Mouse (Mus musculus): ENCODE data around the gene Rnf130. TPM values are rescaled to one million over a fixed set of nuclear protein-coding genes. Genes with fewer than 3 reads are reported as not detected.

Gene Rnf130
- polyA plus RNA-seq, 1 experiment from 2014 or later: 101 TPM

DNA sequence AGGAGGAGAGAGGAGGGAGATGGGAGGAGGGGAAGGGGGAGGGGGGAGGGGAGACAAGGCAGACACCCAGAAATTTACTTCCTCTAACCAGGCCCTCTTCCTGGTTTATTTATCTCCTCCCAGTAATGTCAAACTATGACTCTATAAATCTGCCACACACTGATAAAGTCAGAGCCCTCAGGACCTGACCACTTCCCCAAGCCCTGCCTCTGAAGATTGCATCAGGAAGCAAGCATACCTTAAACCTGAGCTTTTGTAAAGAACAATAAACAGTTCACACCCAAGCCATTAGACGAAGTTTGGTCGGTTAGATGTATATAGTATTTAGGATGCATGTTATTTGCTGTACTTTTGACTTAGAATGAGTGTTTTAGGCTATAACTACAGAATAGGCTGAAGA, 30.6 kb upstream of the Rnf130 start:
- H3K4me3 ChIP-seq (replicated peaks): no peak overlapping the region
- H3K4me1 ChIP-seq (replicated peaks): no peaks in the 10 kb centered on the region
- H3K36me3 ChIP-seq: no peaks in the 10 kb centered on the region
- H3K4me2 ChIP-seq: no peak overlapping the region
- no peak overlapping the region for H3K9ac ChIP-seq (replicated peaks)
- 55% methylated on average over 2 of the region's 2 CpGs for WGBS
- H3K27me3 ChIP-seq: no peaks in the 10 kb centered on the region
- no peak overlapping the region for H3K27ac ChIP-seq
- no peaks in the 10 kb centered on the region for H3K9me3 ChIP-seq
- no peak for ATAC-seq (ENCODE audit: insufficient number of reproducible peaks, insufficient read depth, low FRiP score, low TSS enrichment, low read depth)

DNA sequence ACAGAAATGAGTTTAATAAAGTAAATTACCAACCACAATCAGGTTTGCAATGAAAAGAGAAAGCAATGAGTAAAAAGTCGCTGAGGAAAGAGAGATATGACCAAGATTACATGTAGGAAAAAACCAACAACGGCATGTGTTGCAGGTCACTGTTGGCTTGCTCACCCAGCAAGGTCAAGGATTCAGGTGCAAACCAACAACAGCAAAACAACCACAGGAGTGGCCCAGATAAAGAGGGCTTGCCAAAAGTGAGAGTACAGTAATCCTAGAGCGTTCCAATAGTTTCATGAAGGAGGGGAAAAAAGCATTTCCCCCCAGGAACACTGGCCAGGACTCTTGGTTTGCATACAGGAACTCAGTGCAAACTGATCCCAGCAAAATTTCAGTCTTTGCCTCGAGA, 28.7 kb upstream of the Rnf130 start:
- no peaks in the 10 kb centered on the region for H3K4me1 ChIP-seq (replicated peaks)
- 76% methylated on average over 4 of the region's 4 CpGs for WGBS
- H3K9ac ChIP-seq (replicated peaks): no peak overlapping the region
- no peak for ATAC-seq (ENCODE audit: insufficient number of reproducible peaks, insufficient read depth, low FRiP score, low TSS enrichment, low read depth)
- H3K36me3 ChIP-seq: no peaks in the 10 kb centered on the region
- H3K27me3 ChIP-seq: no peaks in the 10 kb centered on the region
- no peak overlapping the region for H3K27ac ChIP-seq
- no peak overlapping the region for H3K4me3 ChIP-seq (replicated peaks)
- no peak overlapping the region for H3K4me2 ChIP-seq
- H3K9me3 ChIP-seq: no peaks in the 10 kb centered on the region

DNA sequence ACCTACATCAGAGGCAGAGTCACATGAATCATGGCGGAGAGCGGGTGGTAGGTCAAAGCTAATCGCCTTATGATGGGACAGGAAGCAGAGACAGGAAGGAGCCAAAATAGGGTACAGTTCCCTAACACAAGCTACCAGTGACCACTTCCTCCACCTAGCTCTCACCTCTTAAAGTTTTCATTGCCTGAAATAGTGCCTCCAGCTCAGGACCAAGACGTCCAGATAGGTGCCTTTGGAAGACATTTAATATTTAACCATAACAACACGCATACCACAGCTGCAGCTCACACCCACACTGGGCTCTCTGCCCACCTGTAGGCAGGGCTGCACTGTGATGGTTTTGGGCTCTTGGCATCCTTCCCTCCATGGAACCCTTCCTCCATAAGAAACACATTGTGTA, 27.8 kb upstream of the Rnf130 start:
- H3K9ac ChIP-seq (replicated peaks): no peak overlapping the region
- ATAC-seq (ENCODE audit: insufficient number of reproducible peaks, insufficient read depth, low FRiP score, low TSS enrichment, low read depth): no peak
- H3K27ac ChIP-seq: no peak overlapping the region
- no peak overlapping the region for H3K4me2 ChIP-seq
- H3K36me3 ChIP-seq: no peaks in the 10 kb centered on the region
- no peak overlapping the region for H3K4me3 ChIP-seq (replicated peaks)
- no peaks in the 10 kb centered on the region for H3K4me1 ChIP-seq (replicated peaks)
- no peaks in the 10 kb centered on the region for H3K27me3 ChIP-seq
- WGBS: 73% methylated on average over 5 of the region's 5 CpGs
- H3K9me3 ChIP-seq: no peaks in the 10 kb centered on the region

DNA sequence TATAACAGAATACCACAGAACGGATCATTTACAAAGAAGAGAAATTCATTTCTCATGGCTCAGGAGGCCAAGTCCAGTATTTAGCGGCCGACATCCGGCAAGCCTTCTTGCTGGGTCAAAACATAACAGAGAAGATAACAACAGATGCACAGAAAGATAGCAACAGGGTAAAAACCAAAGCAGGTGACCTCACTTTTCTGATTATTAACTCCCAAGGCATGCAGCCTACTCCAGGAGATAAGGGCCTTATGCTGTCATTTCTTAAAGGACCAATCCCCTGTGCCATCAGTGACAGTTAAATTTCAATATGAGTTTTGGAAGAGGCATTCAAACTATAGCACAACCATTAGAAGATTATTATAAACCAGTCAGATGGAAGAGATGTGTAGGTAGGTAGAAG, 22.3 kb upstream of the Rnf130 start:
- ATAC-seq (ENCODE audit: insufficient number of reproducible peaks, insufficient read depth, low FRiP score, low TSS enrichment, low read depth): no peak
- Histone ChIP-seq H3K9ac (replicated peaks) (no peak overlapping the region), H3K36me3 (no peaks in the 10 kb centered on the region), H3K4me1 (replicated peaks) (no peaks in the 10 kb centered on the region), H3K27ac (no peak overlapping the region), H3K4me2 (no peak overlapping the region), H3K27me3 (no peaks in the 10 kb centered on the region), H3K4me3 (replicated peaks) (no peak overlapping the region), H3K9me3 (no peaks in the 10 kb centered on the region)
- 91% methylated on average over 4 of the region's 4 CpGs for WGBS

DNA sequence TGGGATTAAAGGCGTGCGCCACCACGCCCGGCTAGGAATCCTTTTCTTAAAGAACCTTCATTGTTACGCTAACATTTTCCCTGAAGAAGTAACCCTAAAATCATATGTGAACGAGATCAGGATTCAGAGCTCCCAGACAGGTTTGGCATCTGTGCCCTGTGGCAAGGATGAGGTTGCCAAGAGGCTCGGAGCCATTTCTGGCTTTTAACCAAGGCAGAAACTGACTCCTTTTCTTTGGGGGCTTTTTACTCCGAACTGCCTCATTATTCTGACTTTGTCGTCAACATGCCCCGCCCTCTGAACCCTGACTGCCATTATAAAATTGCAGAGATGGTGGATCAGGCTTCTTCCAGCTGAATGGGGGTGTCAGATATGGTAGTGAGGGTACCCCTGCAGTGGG, 17.4 kb upstream of the Rnf130 start:
- H3K4me2 ChIP-seq: no peak overlapping the region
- WGBS: 76% methylated on average over 10 of the region's 10 CpGs
- H3K4me3 ChIP-seq (replicated peaks): no peak overlapping the region
- H3K27ac ChIP-seq: no peak overlapping the region
- H3K9me3 ChIP-seq: no peaks in the 10 kb centered on the region
- H3K4me1 ChIP-seq (replicated peaks): peaks cover 8% of the 10 kb centered on the region
- no peak for ATAC-seq (ENCODE audit: insufficient number of reproducible peaks, insufficient read depth, low FRiP score, low TSS enrichment, low read depth)
- H3K27me3 ChIP-seq: no peaks in the 10 kb centered on the region
- H3K9ac ChIP-seq (replicated peaks): no peak overlapping the region
- H3K36me3 ChIP-seq: no peaks in the 10 kb centered on the region

DNA sequence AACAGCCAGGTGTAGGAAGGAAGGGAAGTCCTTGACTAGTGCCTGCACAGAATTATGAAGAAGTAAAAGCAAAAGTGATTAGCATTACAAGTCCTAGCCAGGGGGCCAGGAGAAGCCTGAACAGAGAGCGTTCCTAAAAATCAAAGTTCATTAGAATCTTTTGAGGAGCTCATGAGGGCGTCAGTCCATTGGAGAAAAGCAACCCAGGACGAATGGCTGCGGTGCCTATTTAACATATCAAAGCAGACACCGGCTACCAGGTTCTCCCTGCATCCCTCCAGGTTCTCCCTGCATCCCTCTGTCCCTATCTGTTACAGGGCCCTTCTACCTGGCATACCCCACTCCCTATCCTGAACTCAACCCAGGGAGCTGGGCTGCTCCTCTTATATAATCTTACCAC, 16.9 kb upstream of the Rnf130 start:
- no peak for ATAC-seq (ENCODE audit: insufficient number of reproducible peaks, insufficient read depth, low FRiP score, low TSS enrichment, low read depth)
- H3K9ac ChIP-seq (replicated peaks): no peak overlapping the region
- 18% methylated on average over 5 of the region's 5 CpGs for WGBS
- no peaks in the 10 kb centered on the region for H3K9me3 ChIP-seq
- no peak overlapping the region for H3K4me3 ChIP-seq (replicated peaks)
- no peaks in the 10 kb centered on the region; the same call in 1 of the 2 replicates for H3K27me3 ChIP-seq
- H3K27ac ChIP-seq: no peak overlapping the region
- peaks cover 8% of the 10 kb centered on the region for H3K4me1 ChIP-seq (replicated peaks)
- H3K4me2 ChIP-seq: no peak overlapping the region
- no peaks in the 10 kb centered on the region for H3K36me3 ChIP-seq

DNA sequence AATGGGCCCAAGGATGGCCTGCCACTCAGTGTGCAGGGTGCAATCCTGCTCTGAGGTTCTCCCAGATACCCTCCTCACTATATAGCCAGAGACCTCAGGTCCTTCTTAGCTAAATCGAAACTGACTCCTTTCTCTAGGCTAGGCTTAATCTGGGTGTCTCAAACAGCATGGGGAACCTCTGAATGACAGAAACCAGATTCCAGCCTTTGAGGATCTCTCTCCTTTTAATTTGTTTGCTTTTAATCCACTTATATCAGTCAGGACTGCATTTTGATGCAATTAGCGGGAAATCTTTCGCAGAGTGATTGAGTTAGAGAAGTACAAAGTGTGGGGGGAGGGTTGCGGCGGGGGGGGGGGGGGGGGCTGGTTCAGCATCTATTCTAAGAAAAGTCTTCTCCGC, 12.1 kb upstream of the Rnf130 start:
- no peak overlapping the region for H3K4me2 ChIP-seq
- no peak overlapping the region for H3K4me3 ChIP-seq (replicated peaks)
- peaks cover 8% of the 10 kb centered on the region for H3K4me1 ChIP-seq (replicated peaks)
- no peak overlapping the region for H3K27ac ChIP-seq
- no peaks in the 10 kb centered on the region for H3K9me3 ChIP-seq
- no peaks in the 10 kb centered on the region for H3K36me3 ChIP-seq
- H3K27me3 ChIP-seq: peaks cover 4% of the 10 kb centered on the region; the same call in 1 of the 2 replicates
- ATAC-seq (ENCODE audit: insufficient number of reproducible peaks, insufficient read depth, low FRiP score, low TSS enrichment, low read depth): no peak
- 75% methylated on average over 6 of the region's 6 CpGs for WGBS
- H3K9ac ChIP-seq (replicated peaks): no peak overlapping the region

DNA sequence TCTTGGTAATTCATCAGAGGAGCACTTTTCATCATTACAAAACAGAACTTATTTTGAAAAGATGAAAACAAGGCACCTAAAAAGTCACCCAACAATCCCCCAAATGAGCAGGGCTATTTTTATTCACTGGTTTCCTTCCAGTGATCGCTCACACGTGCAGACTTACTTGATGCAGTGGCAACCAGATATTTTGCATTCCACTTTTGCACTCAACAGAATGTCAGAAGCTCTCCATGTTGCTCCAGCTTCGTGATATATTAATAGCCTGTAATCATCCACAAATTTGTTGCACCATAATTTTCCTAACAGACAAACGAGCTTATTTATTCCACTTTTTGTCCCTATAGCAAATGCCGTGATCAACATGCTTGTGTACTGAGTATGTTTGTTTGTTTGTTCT, 8.6 kb upstream of the Rnf130 start:
- 83% methylated on average over 5 of the region's 5 CpGs for WGBS
- Histone ChIP-seq H3K9ac (replicated peaks) (no peak overlapping the region), H3K36me3 (no peaks in the 10 kb centered on the region), H3K4me1 (replicated peaks) (no peaks in the 10 kb centered on the region), H3K9me3 (no peaks in the 10 kb centered on the region), H3K27me3 (peaks cover 4% of the 10 kb centered on the region; the same call in 1 of the 2 replicates), H3K4me3 (replicated peaks) (no peak overlapping the region), H3K4me2 (no peak overlapping the region), H3K27ac (no peak overlapping the region)
- no peak for ATAC-seq (ENCODE audit: insufficient number of reproducible peaks, insufficient read depth, low FRiP score, low TSS enrichment, low read depth)

DNA sequence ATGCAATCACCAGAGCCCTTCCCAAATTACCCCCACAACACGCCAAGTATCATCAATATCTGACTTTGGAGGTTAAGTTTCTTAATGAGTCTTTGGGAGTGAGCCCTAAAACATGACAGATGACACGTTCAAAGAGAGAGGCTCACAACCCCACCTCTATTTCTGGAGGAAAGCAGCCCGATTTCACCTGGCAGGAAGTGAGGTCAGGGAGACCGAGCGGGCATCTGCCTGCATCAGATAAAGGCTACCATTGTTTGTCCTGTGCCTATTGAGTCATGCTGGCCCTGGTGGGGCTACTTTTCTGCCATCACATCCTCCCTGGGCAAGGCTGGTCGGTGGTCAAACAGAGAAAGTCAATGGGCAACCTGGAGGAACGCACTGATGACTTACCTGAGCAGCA, 7.6 kb upstream of the Rnf130 start:
- Histone ChIP-seq H3K4me3 (replicated peaks) (no peak overlapping the region), H3K4me1 (replicated peaks) (no peaks in the 10 kb centered on the region), H3K9me3 (no peaks in the 10 kb centered on the region), H3K9ac (replicated peaks) (no peak overlapping the region), H3K27me3 (peaks cover 5% of the 10 kb centered on the region; the same call in 1 of the 2 replicates), H3K4me2 (no peak overlapping the region), H3K36me3 (no peaks in the 10 kb centered on the region), H3K27ac (no peak overlapping the region)
- no peak for ATAC-seq (ENCODE audit: insufficient number of reproducible peaks, insufficient read depth, low FRiP score, low TSS enrichment, low read depth)
- 79% methylated on average over 7 of the region's 7 CpGs for WGBS

DNA sequence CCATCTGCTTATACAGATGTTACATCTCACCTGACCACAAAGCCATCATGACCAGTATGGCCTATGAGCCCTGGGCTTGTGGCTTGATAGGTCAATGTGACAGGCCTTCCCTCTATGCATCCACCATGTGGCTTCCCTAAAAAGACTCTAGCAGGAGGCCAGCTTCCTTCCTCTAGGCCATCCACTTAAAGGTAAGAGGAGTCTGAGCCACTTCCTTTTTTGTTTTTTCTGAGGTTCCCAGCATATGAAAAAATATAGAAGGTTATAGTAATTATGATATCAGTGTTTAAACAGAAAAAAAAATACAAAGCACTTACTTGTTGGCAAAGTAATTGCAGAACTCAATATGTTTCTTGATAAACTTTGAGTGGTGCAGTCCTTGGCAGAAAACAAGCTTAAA, 6.3 kb upstream of the Rnf130 start:
- Histone ChIP-seq H3K9me3 (no peaks in the 10 kb centered on the region), H3K27ac (no peak overlapping the region), H3K9ac (replicated peaks) (no peak overlapping the region), H3K27me3 (peaks cover 11% of the 10 kb centered on the region), H3K4me3 (replicated peaks) (no peak overlapping the region), H3K4me1 (replicated peaks) (no peaks in the 10 kb centered on the region), H3K36me3 (no peaks in the 10 kb centered on the region), H3K4me2 (no peak overlapping the region)
- ATAC-seq (ENCODE audit: insufficient number of reproducible peaks, insufficient read depth, low FRiP score, low TSS enrichment, low read depth): no peak

DNA sequence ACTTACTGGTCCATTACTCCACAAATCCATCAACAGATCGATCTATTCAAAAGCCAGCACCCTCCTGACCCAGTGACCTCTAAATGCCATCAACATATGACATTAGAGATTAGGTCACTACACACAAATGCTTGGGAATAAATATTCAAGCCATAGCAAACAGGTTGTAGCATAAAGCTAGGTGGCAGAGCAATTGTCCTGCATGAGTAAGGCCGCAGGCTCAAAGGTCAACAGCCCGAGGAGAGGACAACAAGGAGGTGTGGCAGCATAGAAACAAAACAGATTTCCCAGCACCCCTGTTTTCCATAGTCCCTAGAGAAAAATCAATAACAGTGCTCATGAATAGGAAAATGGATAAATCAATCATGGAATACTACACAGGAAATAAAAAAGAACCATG, 3.1 kb upstream of the Rnf130 start:
- Histone ChIP-seq H3K9me3 (no peaks in the 10 kb centered on the region), H3K36me3 (no peaks in the 10 kb centered on the region), H3K27me3 (peaks cover 11% of the 10 kb centered on the region), H3K4me1 (replicated peaks) (peaks cover 7% of the 10 kb centered on the region), H3K27ac (no peak overlapping the region), H3K4me2 (no peak overlapping the region), H3K9ac (replicated peaks) (no peak overlapping the region), H3K4me3 (replicated peaks) (no peak overlapping the region)
- no peak for ATAC-seq (ENCODE audit: insufficient number of reproducible peaks, insufficient read depth, low FRiP score, low TSS enrichment, low read depth)
- 76% methylated on average over 3 of the region's 3 CpGs for WGBS

DNA sequence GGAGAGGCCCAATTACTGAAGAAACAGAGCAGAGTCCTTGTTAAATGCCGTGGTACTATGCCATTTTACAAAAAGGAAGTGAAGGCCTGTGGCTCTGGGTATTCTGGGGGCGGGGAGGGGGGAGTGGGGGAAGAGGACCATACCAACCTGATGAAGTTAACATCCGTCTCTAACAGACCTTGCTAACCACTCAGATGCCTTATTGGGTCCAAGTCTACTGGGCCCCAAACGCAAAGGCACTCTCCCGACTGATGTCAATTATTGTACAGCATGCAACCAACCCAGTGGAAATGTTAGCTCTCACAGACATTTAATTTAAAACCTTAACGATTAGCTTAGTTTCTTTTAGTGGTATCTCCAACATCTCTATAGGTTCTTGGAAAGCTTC, 707 bp upstream of the Rnf130 start:
- Histone ChIP-seq H3K27me3 (peaks cover 11% of the 10 kb centered on the region), H3K36me3 (no peaks in the 10 kb centered on the region), H3K4me3 (replicated peaks) (peak overlapping the region; percentile 96; the same call in 1 of the 2 replicates), H3K4me1 (replicated peaks) (peaks cover 27% of the 10 kb centered on the region), H3K27ac (no peak overlapping the region), H3K9ac (replicated peaks) (no peak overlapping the region), H3K9me3 (no peaks in the 10 kb centered on the region), H3K4me2 (peak overlapping the region; percentile 71)
- 61% methylated on average over 6 of the region's 6 CpGs for WGBS
- peak; percentile 45 for ATAC-seq (ENCODE audit: insufficient number of reproducible peaks, insufficient read depth, low FRiP score, low TSS enrichment, low read depth)
